Mouse (Mus musculus) kidney, postnatal 0 days (tissue): ENCODE data around the gene Dnajc9. TPM values are rescaled to one million over a fixed set of nuclear protein-coding genes. Genes with fewer than 3 reads are reported as not detected.

Source experiments
- ATAC-seq: fragments of 200-750 bp; cut with Nextera tagmentation; replicated peaks from 2 replicates; pipeline ENCODE4 v1.8.0; 2017; ENCODE audit warnings: low read depth, moderate number of reproducible peaks, moderate TSS enrichment, moderate library complexity; ENCODE audit not compliant: low FRiP score
- DNase-seq: peaks from one replicate; pipeline ENCODE4 v3.0.0-alpha.2; 2016; ENCODE audit warnings: low spot score
- H3K27ac ChIP-seq: fragments of 300-500 bp; sonication (generic); 2 replicates; pipeline ENCODE4 v1.5.1; 2014; ENCODE audit warnings: mild to moderate bottlenecking
- H3K27me3 ChIP-seq: fragments of 300-500 bp; sonication (generic); 2 replicates; pipeline ENCODE4 v1.6.1; 2014; ENCODE audit warnings: low read length, mixed read lengths; ENCODE audit not compliant: insufficient read depth
- H3K36me3 ChIP-seq: fragments of 300-500 bp; sonication (generic); 2 replicates; pipeline ENCODE4 v1.6.1; 2014; ENCODE audit warnings: low read length, mixed read lengths; ENCODE audit not compliant: insufficient read depth
- H3K4me1 ChIP-seq: fragments of 300-500 bp; sonication (generic); replicated peaks from 2 replicates; pipeline ENCODE4 v1.6.1; 2014; ENCODE audit warnings: antibody characterized with exemption, low read length, mixed read lengths; ENCODE audit not compliant: insufficient read depth
- H3K4me2 ChIP-seq: fragments of 300-500 bp; sonication (generic); 2 replicates; pipeline ENCODE4 v1.6.1; 2014; ENCODE audit warnings: mild to moderate bottlenecking, low read length, moderate library complexity, mixed read lengths
- H3K4me3 ChIP-seq: fragments of 300-500 bp; sonication (generic); replicated peaks from 2 replicates; pipeline ENCODE4 v1.5.1; 2014; ENCODE audit warnings: low read depth, low read length
- H3K9ac ChIP-seq: fragments of 300-500 bp; sonication (generic); 2 replicates; pipeline ENCODE4 v1.6.1; 2014; ENCODE audit warnings: low read depth, low read length
- H3K9me3 ChIP-seq: fragments of 300-500 bp; sonication (generic); replicated peaks from 2 replicates; pipeline ENCODE4 v1.6.1; 2016; ENCODE audit warnings: low read length, inconsistent platforms, mixed read lengths
- CTCF ChIP-seq: IDR thresholded peaks from 2 replicates; pipeline ENCODE4 v1.5.1; 2016; ENCODE audit warnings: antibody characterized with exemption, low read depth, mild to moderate bottlenecking, moderate library complexity
- WGBS: fragments of 180-500 bp; shearing (Covaris S2); extraction: QIAGEN DNeasy Blood & Tissue Kit; methylation state at CpG from one replicate; pipeline ENCODE4 v1.1.7; 2014; 5-methylcytosine and 5-hydroxymethylcytosine counted together
- polyA plus RNA-seq: library from polyadenylated mRNA; unstranded; fragments of >200 nt; fragmentation: Nextera tagmentation; extraction: Ambion mirVana; gene quantifications from 2 replicates; pipeline ENCODE4 v1.2.1, GENCODE M21; 2015

The Dnajc9 gene
- polyA plus RNA-seq, 1 experiment from 2014 or later, result 91.4 TPM

- Histone ChIP-seq H3K4me3 (no peak overlapping the region), H3K4me1 (peaks cover 7% of the 10 kb centered on the region), H3K4me2 (peak overlapping the region; percentile 15; the same call in 1 of the 2 replicates), H3K9ac (no peak overlapping the region), H3K9me3 (no peaks in the 10 kb centered on the region), H3K27ac (no peak overlapping the region), H3K27me3 (no peaks in the 10 kb centered on the region), H3K36me3 (peaks cover 5% of the 10 kb centered on the region; the same call in 1 of the 2 replicates)
- TF ChIP-seq CTCF, result no peak
- DNase-seq (no peak), ATAC-seq (no peak)
- WGBS, result 92% methylated on average over 3 of the region's 4 CpGs
These were observed 3.6 kb upstream of the Dnajc9 start for GRCm38 (mm10) chr14:20392326-20392725.

GRCm38 (mm10) chr14:20389446-20390079 lies 853 bp upstream of the Dnajc9 start:
- TF ChIP-seq CTCF, result no peak
- 88% methylated on average over 8 of the region's 8 CpGs for WGBS

DNA sequence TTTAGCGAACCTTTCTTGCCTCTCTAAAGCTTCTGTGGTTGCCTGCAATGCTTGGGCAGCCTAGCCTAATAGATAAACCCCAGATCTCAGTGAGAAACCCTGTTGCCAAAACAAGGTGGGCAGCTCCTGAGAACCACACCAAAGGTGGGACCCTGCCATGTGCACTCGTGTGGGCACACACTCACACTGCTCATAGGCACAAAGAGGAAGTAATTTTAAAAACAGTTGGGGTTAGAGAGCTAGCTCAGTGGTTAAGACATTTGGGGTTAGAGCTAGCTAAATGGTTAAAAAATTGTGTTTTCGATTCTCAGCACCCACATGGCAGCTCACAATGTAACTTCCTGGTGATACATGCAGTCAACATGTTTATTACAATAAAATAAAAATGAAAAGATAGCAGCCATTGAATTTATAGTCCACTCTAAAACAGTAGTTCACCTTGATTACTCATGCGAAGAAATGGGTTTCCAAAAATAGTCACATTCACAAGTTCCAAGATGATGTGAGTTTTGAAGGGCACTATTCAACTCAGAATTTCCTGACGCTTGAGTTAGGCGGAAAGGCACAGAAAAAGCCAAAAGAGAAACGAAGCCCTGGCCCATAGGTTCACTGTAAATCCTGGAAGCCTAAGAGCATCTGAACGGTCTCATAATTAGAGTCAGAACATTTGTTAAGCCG lies 8.8 kb downstream of the Dnajc9 start:
- H3K36me3 ChIP-seq, result peaks cover 29% of the 10 kb centered on the region
- no peak for DNase-seq

More at GRCm38 (mm10) chr14:20389446-20390079, 853 bp upstream of the Dnajc9 start:
- Histone ChIP-seq H3K9me3 (no peaks in the 10 kb centered on the region), H3K27ac (peak overlapping the region; percentile 71; the same call in 1 of the 2 replicates), H3K4me1 (peaks cover 17% of the 10 kb centered on the region), H3K27me3 (no peaks in the 10 kb centered on the region), H3K9ac (no peak overlapping the region), H3K36me3 (peaks cover 5% of the 10 kb centered on the region), H3K4me3 (no peak overlapping the region), H3K4me2 (peak overlapping the region; percentile 84)
- DNase-seq, result no peak
- no peak for ATAC-seq

GRCm38 (mm10) chr14:20379087-20379640 lies 9.5 kb downstream of the Dnajc9 start:
- peaks cover 32% of the 10 kb centered on the region for H3K36me3 ChIP-seq
- H3K9ac ChIP-seq, result no peak overlapping the region
- H3K4me2 ChIP-seq, result no peak overlapping the region
- 74% methylated on average over 5 of the region's 5 CpGs for WGBS
- no peak for TF ChIP-seq CTCF
- DNase-seq (no peak), ATAC-seq (no peak)
- no peaks in the 10 kb centered on the region for H3K4me1 ChIP-seq
- H3K4me3 ChIP-seq, result no peak overlapping the region
- H3K9me3 ChIP-seq, result no peaks in the 10 kb centered on the region
- no peak overlapping the region; the same call in 1 of the 2 replicates for H3K27ac ChIP-seq
- no peaks in the 10 kb centered on the region for H3K27me3 ChIP-seq

More for the DNA sequence above, 8.8 kb downstream of the Dnajc9 start:
- H3K9ac ChIP-seq, result no peak overlapping the region
- H3K4me1 ChIP-seq, result no peaks in the 10 kb centered on the region
- H3K27me3 ChIP-seq, result no peaks in the 10 kb centered on the region
- 78% methylated on average over 9 of the region's 9 CpGs for WGBS
- no peak for ATAC-seq
- no peak for TF ChIP-seq CTCF
- H3K4me2 ChIP-seq, result no peak overlapping the region
- H3K27ac ChIP-seq, result no peak overlapping the region; the same call in 1 of the 2 replicates
- H3K4me3 ChIP-seq, result no peak overlapping the region
- no peaks in the 10 kb centered on the region for H3K9me3 ChIP-seq

- Histone ChIP-seq H3K4me3 (no peak overlapping the region), H3K4me2 (no peak overlapping the region), H3K9me3 (no peaks in the 10 kb centered on the region), H3K27ac (no peak overlapping the region), H3K36me3 (peaks cover 30% of the 10 kb centered on the region), H3K4me1 (no peaks in the 10 kb centered on the region), H3K27me3 (no peaks in the 10 kb centered on the region), H3K9ac (no peak overlapping the region)
- 37% methylated on average over 13 of the region's 13 CpGs for WGBS
- peak; percentile 75 for DNase-seq
- peak; percentile 66 for ATAC-seq
- peak; percentile 71 for TF ChIP-seq CTCF
These were observed 10.2 kb downstream of the Dnajc9 start for GRCm38 (mm10) chr14:20378313-20379061.

DNA sequence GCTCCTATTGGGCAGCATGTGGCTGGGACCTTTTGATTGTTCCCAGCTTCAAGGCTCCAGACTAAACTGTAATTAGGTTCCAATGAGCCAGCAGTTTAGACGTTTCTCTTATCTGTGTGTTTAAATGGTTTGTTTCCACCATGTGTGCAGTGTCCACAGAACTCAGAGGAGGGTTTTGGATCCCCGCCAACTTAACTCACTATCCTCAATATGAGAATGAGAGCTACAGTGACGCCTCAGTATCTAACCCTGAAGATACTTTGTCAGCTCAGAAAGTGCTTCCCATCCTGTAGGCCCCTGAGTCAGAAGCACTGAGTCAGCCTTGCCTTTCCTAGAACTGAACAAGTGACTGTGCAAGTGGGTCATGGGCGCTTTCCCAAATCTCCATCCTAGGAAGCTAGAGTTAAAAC lies 11.6 kb downstream of the Dnajc9 start:
- WGBS, result 74% methylated on average over 4 of the region's 4 CpGs

More for the DNA sequence above, 11.6 kb downstream of the Dnajc9 start:
- no peak for ATAC-seq
- Histone ChIP-seq H3K36me3 (peaks cover 30% of the 10 kb centered on the region), H3K9ac (no peak overlapping the region), H3K27me3 (no peaks in the 10 kb centered on the region), H3K4me2 (no peak overlapping the region), H3K9me3 (no peaks in the 10 kb centered on the region), H3K4me1 (no peaks in the 10 kb centered on the region), H3K27ac (no peak overlapping the region), H3K4me3 (no peak overlapping the region)
- no peak for DNase-seq
- TF ChIP-seq CTCF, result no peak
